Mouse (Mus musculus) cerebellum, adult (tissue): ENCODE measurements around the gene Tsen34.
"Not testable (repeated sequence)": the region's sequence is repeated elsewhere in the genome, so short reads cannot be mapped to it uniquely, and the experiment has no call there.

Experiments
- ATAC-seq: cut with Nextera tagmentation; 2 replicates; pipeline ENCODE4 v1.9.2; 2017; ENCODE audit warnings: mild to moderate bottlenecking, moderate library complexity, mixed read lengths; ENCODE audit not compliant: insufficient number of reproducible peaks, low FRiP score, low TSS enrichment

Tsen34 gene

GRCm38 (mm10) chr7:3715249-3715648 is 22.6 kb downstream of the Tsen34 start:
- ATAC-seq: no peak

GRCm38 (mm10) chr7:3720268-3720667 is 27.6 kb downstream of the Tsen34 start, which contains the start of gene Pirb:
TSS of gene Pirb (minus strand) at chr7:3720391.
- ATAC-seq: not testable (repeated sequence)

- ATAC-seq: not testable (repeated sequence)
Measured at GRCm38 (mm10) chr7:3725459-3725858, 32.8 kb downstream of the Tsen34 start.

- ATAC-seq: not testable (repeated sequence)
Measured at GRCm38 (mm10) chr7:3732675-3733074, 40.0 kb downstream of the Tsen34 start.
